Mouse (Mus musculus) heart, adult 2 months (tissue): Measurements from ENCODE around the gene Tmtc1.
A peak's percentile ranks its signal among the peaks of the same experiment; 100 is the strongest.

Experiments
- CTCF ChIP-seq: fragments of 200-600 bp; IDR thresholded peaks from 2 replicates; pipeline ENCODE4 v1.8.1; 2022; ENCODE audit warnings: antibody characterized with exemption, mild to moderate bottlenecking, moderate library complexity
- EP300 ChIP-seq: fragments of 200-500 bp; IDR thresholded peaks from 2 replicates; pipeline ENCODE4 v1.6.1; 2011; ENCODE audit warnings: low read depth, low read length, control low read depth; ENCODE audit not compliant: insufficient read depth
- POLR2A ChIP-seq: fragments of 200-500 bp; IDR thresholded peaks from 2 replicates; pipeline ENCODE4 v1.6.1; 2011; ENCODE audit warnings: mild to moderate bottlenecking, low read depth, low read length, control low read depth; ENCODE audit not compliant: insufficient read depth

DNA sequence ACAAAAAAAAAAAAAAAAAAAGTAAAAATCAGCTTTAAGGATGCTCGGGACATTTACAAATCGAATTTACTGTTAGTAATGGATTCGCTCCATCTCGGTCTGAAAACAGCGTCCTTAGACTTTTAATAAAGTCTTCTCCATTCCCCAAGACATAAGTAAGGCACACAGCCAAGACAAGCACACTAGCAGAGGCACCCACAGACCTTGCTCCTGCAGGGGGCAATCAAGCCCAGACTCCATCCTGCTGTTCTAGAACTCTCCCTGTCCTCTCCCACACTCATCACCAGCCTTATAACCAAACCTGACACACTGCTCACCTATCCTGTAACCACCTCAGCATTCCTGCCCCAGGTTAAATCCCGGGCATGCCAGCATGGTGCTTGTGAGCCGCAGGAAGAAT, 52.9 kb downstream of the Tmtc1 start:
- TF ChIP-seq EP300 = peak; percentile 11; the same call in 1 of the 2 replicates
- TF ChIP-seq POLR2A = no peak
- peak; percentile 64 for TF ChIP-seq CTCF
